Mouse (Mus musculus) brain, embryonic 14.5 days (tissue): ENCODE results near the gene Cfl1.
"Not testable (repeated sequence)": the region's sequence is repeated elsewhere in the genome, so short reads cannot be mapped to it uniquely, and the experiment has no call there.

ENCODE experiments used
- CTCF ChIP-seq: fragments of 200-500 bp; IDR thresholded peaks from 2 replicates; pipeline ENCODE4 v1.5.1; 2012; ENCODE audit warnings: inconsistent platforms, mild to moderate bottlenecking, moderate library complexity, borderline replicate concordance; ENCODE audit not compliant: insufficient read depth, insufficient read length; ENCODE audit errors: extremely low read depth
- POLR2A ChIP-seq: fragments of 200-500 bp; IDR thresholded peaks from 2 replicates; pipeline ENCODE4 v1.6.1; 2012; ENCODE audit warnings: mild to moderate bottlenecking, inconsistent platforms, borderline replicate concordance; ENCODE audit not compliant: poor library complexity, insufficient read depth, insufficient read length, severe bottlenecking; ENCODE audit errors: extremely low read depth

- TF ChIP-seq CTCF, POLR2A: not testable (repeated sequence)
These were observed 534 bp upstream of the Cfl1 start for GRCm38 (mm10) chr19:5489721-5490120.
